Mouse (Mus musculus) midbrain, embryonic 13.5 days (tissue): ENCODE results near the gene Ptger1. TPM values are rescaled to one million over a fixed set of nuclear protein-coding genes. Genes with fewer than 3 reads are reported as not detected.

ENCODE experiments used
- ATAC-seq: fragments of 200-750 bp; cut with Nextera tagmentation; 2 replicates; pipeline ENCODE4 v1.8.0; 2017; ENCODE audit warnings: mild to moderate bottlenecking, moderate TSS enrichment, moderate library complexity
- H3K27ac ChIP-seq: fragments of 300-500 bp; sonication (generic); 2 replicates; pipeline ENCODE4 v1.5.1; 2015; ENCODE audit warnings: inconsistent platforms, mild to moderate bottlenecking, moderate library complexity
- H3K27me3 ChIP-seq: fragments of 300-500 bp; sonication (generic); 2 replicates; pipeline ENCODE4 v1.6.1; 2015; ENCODE audit warnings: mild to moderate bottlenecking, inconsistent platforms
- H3K36me3 ChIP-seq: fragments of 300-500 bp; sonication (generic); 2 replicates; pipeline ENCODE4 v1.6.1; 2015; ENCODE audit warnings: mild to moderate bottlenecking, inconsistent platforms
- H3K4me1 ChIP-seq: fragments of 300-500 bp; sonication (generic); replicated peaks from 2 replicates; pipeline ENCODE4 v1.6.1; 2015; ENCODE audit warnings: inconsistent platforms
- H3K4me2 ChIP-seq: fragments of 300-500 bp; sonication (generic); replicated peaks from 2 replicates; pipeline ENCODE4 v1.6.1; 2015; ENCODE audit warnings: moderate library complexity, mild to moderate bottlenecking, inconsistent platforms
- H3K4me3 ChIP-seq: fragments of 300-500 bp; sonication (generic); replicated peaks from 2 replicates; pipeline ENCODE4 v1.5.1; 2015; ENCODE audit warnings: mild to moderate bottlenecking, inconsistent platforms
- H3K9ac ChIP-seq: fragments of 300-500 bp; sonication (generic); replicated peaks from 2 replicates; pipeline ENCODE4 v1.6.1; 2015; ENCODE audit warnings: mild to moderate bottlenecking, inconsistent platforms
- H3K9me3 ChIP-seq: fragments of 300-500 bp; sonication (generic); 2 replicates; pipeline ENCODE4 v1.6.1; 2016; ENCODE audit warnings: mild to moderate bottlenecking, inconsistent platforms
- WGBS: fragments of 180-500 bp; shearing (Covaris S2); methylation state at CpG from one replicate; pipeline ENCODE4 v1.1.7; 2015; 5-methylcytosine and 5-hydroxymethylcytosine counted together
- polyA plus RNA-seq: library from polyadenylated mRNA; unstranded; fragments of >200 nt; fragmentation: Nextera tagmentation; extraction: Ambion mirVana; gene quantifications from 2 replicates; pipeline ENCODE4 v1.2.1, GENCODE M21; 2015

The Ptger1 gene
- polyA plus RNA-seq, 1 experiment from 2014 or later, result 0.75 TPM

DNA sequence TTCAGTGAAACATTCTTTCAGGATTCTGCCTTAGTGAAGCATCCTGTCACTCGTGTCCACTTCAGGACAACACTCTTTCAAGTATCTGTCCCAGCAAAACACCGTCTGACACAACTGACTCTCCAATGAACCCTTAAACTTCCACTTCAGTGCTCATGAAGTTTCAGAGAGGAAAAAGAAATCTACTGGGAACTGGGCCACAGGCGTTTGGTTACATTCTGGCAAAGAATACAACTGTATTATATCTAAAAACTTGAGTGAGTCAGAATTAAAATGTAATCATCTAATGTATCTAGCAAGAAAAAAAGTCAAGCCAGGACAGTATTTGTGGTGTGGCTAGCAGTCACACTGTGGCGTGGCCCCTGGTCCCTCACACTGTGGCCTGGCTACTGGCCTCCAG lies 27.6 kb upstream of the Ptger1 start:
- ATAC-seq, result no peak
- Histone ChIP-seq H3K4me3 (no peak overlapping the region), H3K27ac (no peak overlapping the region), H3K9ac (no peak overlapping the region), H3K9me3 (0 out of 2 replicates have a peak, but pooled peaks cover 3% of the 10 kb centered on the region), H3K27me3 (no peaks in the 10 kb centered on the region), H3K4me1 (no peaks in the 10 kb centered on the region), H3K4me2 (no peak overlapping the region), H3K36me3 (no peaks in the 10 kb centered on the region)
- 78% methylated on average over 4 of the region's 4 CpGs for WGBS

DNA sequence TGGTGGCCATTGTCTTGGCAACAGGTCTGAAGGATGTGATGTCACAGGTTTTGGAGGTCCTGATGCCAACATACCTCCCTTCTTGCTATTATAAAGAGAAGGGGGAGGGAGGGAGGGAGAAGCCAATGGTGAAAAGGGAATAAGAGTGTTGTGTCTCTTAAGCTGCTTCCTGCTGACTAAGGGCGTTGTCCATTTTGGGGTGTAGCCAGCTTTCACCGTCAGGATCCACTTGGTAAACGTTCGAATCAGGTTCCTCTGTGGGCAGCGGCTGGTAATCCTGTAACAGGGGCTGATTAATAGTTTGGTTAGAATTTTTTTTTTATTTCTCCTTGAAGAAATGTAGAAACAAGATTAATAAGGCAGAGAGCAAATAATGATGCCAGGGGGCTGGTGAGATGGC lies 26.8 kb upstream of the Ptger1 start:
- H3K36me3 ChIP-seq, result no peaks in the 10 kb centered on the region
- no peak overlapping the region for H3K4me2 ChIP-seq
- no peak for ATAC-seq
- no peaks in the 10 kb centered on the region for H3K27me3 ChIP-seq
- WGBS, result 78% methylated on average over 5 of the region's 5 CpGs
- H3K27ac ChIP-seq, result no peak overlapping the region
- no peak overlapping the region for H3K9ac ChIP-seq
- H3K9me3 ChIP-seq, result 0 out of 2 replicates have a peak, but pooled peaks cover 3% of the 10 kb centered on the region
- H3K4me3 ChIP-seq, result no peak overlapping the region
- H3K4me1 ChIP-seq, result no peaks in the 10 kb centered on the region

DNA sequence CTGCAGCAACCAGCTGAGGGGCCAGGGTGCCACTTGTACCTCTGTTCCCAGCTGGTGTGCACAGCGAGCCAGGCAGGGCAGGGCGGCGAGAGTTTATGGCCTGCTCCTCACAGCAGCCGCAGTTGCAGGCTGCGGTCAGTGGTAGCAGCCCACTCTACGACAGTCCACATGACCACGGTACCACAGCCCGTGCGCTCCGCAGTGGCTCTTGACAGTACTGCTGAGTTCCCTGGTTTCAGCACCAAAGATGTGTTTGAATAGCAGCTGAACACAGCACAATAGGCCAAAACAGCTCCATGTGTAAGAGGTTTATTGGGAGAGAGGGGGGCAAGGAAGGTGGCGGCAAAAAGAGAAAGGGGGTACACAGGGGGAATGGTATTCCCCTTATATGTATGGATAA lies 19.0 kb upstream of the Ptger1 start:
- Histone ChIP-seq H3K4me2 (no peak overlapping the region), H3K4me1 (peaks cover 5% of the 10 kb centered on the region), H3K27me3 (no peaks in the 10 kb centered on the region), H3K27ac (no peak overlapping the region), H3K9ac (no peak overlapping the region), H3K4me3 (no peak overlapping the region), H3K9me3 (no peaks in the 10 kb centered on the region), H3K36me3 (no peaks in the 10 kb centered on the region)
- ATAC-seq, result no peak
- 97% methylated on average over 11 of the region's 11 CpGs for WGBS

DNA sequence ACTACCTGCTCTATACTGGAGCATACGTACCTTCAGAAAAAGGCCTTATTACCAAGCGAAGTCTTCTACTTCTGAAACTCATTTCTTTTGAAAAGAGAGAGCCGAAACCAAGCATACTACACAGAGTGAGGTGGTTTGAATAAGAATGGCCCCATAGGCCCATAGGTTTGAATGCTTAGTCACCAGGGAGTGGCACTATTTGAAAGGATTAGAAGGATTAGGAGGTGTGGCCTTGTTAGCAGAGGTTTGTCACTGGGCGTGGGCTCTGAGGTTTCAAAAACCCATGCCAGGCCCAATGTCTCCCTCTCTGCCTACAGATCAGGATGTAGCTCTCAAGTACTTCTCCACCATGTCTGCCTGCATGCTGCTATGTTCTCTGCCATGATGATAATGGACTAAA lies 18.4 kb upstream of the Ptger1 start:
- WGBS, result 94% methylated on average over 4 of the region's 4 CpGs

DNA sequence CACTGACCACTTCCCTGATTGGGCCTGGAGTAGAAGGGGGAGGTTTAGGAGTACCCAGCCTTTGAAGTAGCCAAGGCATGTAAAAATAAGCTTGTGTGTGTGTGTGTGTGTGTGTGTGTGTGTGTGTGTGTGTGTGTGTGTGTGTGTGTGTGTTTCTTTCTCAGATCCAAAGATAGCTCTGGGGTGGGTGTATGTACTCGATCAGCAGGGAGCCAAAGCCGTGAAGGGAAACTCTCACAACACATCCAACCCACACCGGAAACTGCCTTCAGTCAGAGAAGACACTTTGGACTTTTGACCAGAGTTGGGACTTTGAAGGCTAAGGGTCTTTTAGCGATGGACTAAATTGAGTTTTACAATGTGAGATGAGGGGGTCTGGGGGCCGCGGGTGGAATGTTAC lies 16.8 kb upstream of the Ptger1 start:
- 96% methylated on average over 6 of the region's 6 CpGs for WGBS
- H3K27me3 ChIP-seq, result no peaks in the 10 kb centered on the region
- ATAC-seq, result no peak

More for the DNA sequence above, 18.4 kb upstream of the Ptger1 start:
- peaks cover 6% of the 10 kb centered on the region for H3K4me1 ChIP-seq
- no peaks in the 10 kb centered on the region for H3K36me3 ChIP-seq
- H3K27me3 ChIP-seq, result no peaks in the 10 kb centered on the region
- no peak overlapping the region for H3K4me2 ChIP-seq
- H3K27ac ChIP-seq, result no peak overlapping the region
- H3K9me3 ChIP-seq, result no peaks in the 10 kb centered on the region
- ATAC-seq, result no peak
- H3K4me3 ChIP-seq, result no peak overlapping the region
- no peak overlapping the region for H3K9ac ChIP-seq

DNA sequence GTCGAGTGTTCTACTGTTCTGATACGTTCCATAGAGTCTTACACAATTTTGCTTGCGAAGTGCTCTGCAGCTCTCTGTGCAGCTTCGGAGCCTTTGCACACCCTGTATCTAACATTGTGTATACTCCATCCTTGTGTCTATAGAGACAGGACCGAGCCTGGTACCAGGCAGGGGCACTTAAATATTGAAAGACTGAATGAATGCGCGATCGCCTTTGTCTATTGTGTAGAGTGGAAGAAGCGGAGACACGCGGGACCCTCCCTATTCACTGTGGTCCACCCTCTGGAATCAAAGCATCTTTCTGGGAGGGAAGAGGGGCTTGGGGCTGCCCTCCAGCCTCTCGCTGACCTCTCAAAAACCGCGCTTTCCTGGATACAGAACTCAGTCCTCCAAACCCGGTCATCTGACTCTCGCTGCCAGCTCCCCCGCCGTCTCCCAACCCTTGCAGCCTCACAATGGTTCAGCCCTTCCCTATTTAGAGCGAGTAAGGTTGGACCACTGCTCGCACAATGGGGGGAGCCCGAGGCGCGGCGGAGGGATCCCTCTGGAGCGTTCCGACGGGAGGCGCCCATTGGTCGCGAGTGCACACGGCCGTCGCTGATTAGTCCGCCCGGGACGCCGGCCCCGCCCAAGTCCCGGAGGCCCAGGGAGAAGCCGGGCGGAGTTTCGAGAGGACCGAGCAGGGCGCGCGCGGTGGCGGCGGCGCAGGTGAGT lies 14.3 kb upstream of the Ptger1 start, which contains the start of gene Gipc1:
TSS of gene Gipc1 (plus strand) at position 648 of the 714 bp plus-strand sequence.
- H3K27ac ChIP-seq, result peak within 1 kb of the TSS; percentile 90
- H3K36me3 ChIP-seq, result peaks cover 12% of the 10 kb centered on the region
- peak within 1 kb of the TSS; percentile 84 for H3K4me3 ChIP-seq
- peak within 1 kb of the TSS; percentile 90 for H3K9ac ChIP-seq
- H3K4me1 ChIP-seq, result peaks cover 20% of the 10 kb centered on the region
- peak; percentile 98 for ATAC-seq
- 5% methylated on average over 50 of the region's 50 CpGs for WGBS
- H3K4me2 ChIP-seq, result peak within 1 kb of the TSS; percentile 89
- H3K9me3 ChIP-seq, result no peaks in the 10 kb centered on the region
- H3K27me3 ChIP-seq, result no peaks in the 10 kb centered on the region

More for the DNA sequence above, 16.8 kb upstream of the Ptger1 start:
- H3K36me3 ChIP-seq, result no peaks in the 10 kb centered on the region
- no peak overlapping the region for H3K9ac ChIP-seq
- H3K4me1 ChIP-seq, result peaks cover 19% of the 10 kb centered on the region
- no peak overlapping the region for H3K4me3 ChIP-seq
- no peaks in the 10 kb centered on the region for H3K9me3 ChIP-seq
- no peak overlapping the region for H3K27ac ChIP-seq
- H3K4me2 ChIP-seq, result no peak overlapping the region

DNA sequence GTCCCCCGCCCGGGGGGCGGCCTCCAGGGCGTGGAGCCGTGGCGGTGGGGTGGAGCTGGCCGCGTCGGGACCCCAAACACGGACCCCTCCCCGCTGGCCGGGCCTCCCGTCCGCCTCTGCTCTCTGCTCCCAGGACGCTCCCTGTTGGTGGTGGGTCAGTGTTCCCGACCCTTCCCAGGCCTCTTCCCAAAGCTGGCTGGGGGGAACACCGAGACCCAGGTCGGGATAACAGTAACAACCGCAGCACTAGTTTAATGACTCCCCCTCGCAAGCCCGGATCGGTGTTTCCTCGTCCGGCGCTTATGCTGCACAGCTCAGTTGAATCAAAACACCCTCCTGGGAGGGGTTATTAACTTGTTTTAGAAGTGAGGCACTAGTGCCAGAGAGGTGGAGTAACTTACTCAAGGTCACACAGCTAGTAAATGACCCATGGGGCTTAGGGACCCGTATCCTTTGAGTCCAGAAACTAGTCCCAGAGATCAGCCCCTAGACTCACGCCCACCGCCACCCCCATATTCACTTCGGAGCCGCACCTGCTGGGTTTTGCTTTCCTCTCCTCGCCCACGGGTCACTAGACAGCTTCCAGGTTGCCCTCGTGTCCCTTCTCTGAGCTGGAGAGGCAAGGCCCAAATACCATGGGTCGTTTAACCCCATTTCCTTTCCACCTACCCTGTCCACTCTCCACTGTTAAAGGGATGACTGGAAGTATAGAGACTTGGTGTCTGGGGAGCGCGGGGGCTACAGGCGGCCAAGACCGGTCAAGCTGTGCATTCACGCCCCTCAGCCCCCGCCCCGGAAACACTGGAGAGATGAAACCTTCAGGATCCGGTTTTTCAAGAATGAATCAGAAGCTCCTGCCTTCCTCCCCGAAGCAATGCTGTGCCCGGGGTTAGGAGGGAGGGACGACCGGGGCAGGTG lies 13.5 kb upstream of the Ptger1 start:
- Histone ChIP-seq H3K9me3 (no peaks in the 10 kb centered on the region), H3K9ac (peak overlapping the region; percentile 90), H3K27ac (peak overlapping the region; percentile 63), H3K27me3 (no peaks in the 10 kb centered on the region), H3K4me1 (peaks cover 20% of the 10 kb centered on the region), H3K4me2 (peak overlapping the region; percentile 89), H3K36me3 (peaks cover 20% of the 10 kb centered on the region), H3K4me3 (peak overlapping the region; percentile 84)
- 2% methylated on average over 44 of the region's 46 CpGs for WGBS
- ATAC-seq, result peak; percentile 62; the same call in 1 of the 2 replicates

DNA sequence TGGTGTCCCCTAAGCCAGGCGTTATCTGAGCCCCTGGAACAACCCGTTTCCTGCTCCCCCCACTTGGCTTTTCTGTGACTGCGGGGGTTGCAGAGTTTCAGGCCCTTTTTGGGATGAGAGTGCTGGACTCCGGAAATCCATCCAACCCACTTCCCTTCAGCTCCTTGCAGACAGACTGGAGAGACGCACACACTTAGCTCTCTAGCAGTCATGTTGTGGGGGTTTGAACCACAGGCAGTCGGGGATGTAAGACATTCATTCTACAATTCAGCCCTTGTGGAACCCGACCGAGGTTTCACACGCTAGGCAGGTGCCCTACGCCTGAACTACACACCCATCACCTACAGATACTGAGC lies 12.8 kb upstream of the Ptger1 start:
- Histone ChIP-seq H3K4me1 (peaks cover 21% of the 10 kb centered on the region), H3K9ac (peak overlapping the region; percentile 90), H3K27ac (no peak overlapping the region), H3K36me3 (peaks cover 20% of the 10 kb centered on the region), H3K4me2 (peak overlapping the region; percentile 89), H3K9me3 (no peaks in the 10 kb centered on the region), H3K27me3 (no peaks in the 10 kb centered on the region), H3K4me3 (peak overlapping the region; percentile 84)
- no peak for ATAC-seq
- 47% methylated on average over 10 of the region's 10 CpGs for WGBS

DNA sequence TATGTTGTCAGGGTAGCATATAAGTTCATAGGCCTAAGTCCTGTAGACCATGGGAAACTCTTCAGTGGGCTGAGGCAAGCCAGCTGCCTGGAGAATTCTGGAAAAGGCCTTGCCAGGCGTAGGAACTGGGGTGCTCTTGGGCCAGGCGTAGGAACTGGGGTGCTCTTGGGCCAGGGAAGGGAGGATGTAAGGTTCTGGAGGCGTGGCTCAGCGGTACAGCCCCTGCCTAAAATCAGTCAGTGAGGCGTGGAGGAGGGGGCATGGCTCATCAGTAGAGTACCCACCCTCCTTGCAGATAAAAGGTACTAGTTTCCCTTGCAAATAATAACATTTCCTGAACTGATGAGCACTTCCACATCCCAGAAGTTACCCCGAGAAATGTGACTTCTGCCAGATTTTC lies 11.8 kb upstream of the Ptger1 start:
- WGBS, result 97% methylated on average over 6 of the region's 6 CpGs
- no peak overlapping the region for H3K27ac ChIP-seq
- peaks cover 24% of the 10 kb centered on the region for H3K4me1 ChIP-seq
- H3K4me2 ChIP-seq, result no peak overlapping the region
- H3K9ac ChIP-seq, result no peak overlapping the region
- no peaks in the 10 kb centered on the region for H3K9me3 ChIP-seq
- ATAC-seq, result no peak
- H3K27me3 ChIP-seq, result no peaks in the 10 kb centered on the region
- peaks cover 20% of the 10 kb centered on the region for H3K36me3 ChIP-seq
- no peak overlapping the region for H3K4me3 ChIP-seq

DNA sequence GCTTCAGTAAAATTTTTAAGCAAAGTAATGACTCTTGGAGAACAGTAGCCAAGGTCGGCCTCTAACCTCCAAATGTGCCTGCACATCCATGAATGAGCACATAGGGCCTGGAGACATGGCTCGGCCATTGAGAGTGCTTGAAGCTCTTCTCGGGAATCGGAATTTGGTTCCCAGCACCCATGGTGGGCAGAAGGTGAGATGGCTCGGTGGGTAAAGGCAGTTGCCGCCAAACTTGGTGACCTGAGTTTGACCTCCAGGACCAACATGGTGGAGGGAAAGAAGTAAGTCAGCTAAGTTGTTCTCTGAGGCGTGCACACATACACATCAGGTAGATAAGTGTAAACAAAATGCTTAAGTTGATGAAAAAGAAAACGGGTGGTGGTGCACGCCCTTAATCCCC lies 10.4 kb upstream of the Ptger1 start:
- ATAC-seq, result no peak
- Histone ChIP-seq H3K4me2 (no peak overlapping the region), H3K4me1 (peaks cover 37% of the 10 kb centered on the region), H3K36me3 (peaks cover 20% of the 10 kb centered on the region), H3K27me3 (no peaks in the 10 kb centered on the region), H3K4me3 (no peak overlapping the region), H3K9me3 (no peaks in the 10 kb centered on the region), H3K9ac (no peak overlapping the region), H3K27ac (no peak overlapping the region)
- WGBS, result 93% methylated on average over 9 of the region's 9 CpGs

DNA sequence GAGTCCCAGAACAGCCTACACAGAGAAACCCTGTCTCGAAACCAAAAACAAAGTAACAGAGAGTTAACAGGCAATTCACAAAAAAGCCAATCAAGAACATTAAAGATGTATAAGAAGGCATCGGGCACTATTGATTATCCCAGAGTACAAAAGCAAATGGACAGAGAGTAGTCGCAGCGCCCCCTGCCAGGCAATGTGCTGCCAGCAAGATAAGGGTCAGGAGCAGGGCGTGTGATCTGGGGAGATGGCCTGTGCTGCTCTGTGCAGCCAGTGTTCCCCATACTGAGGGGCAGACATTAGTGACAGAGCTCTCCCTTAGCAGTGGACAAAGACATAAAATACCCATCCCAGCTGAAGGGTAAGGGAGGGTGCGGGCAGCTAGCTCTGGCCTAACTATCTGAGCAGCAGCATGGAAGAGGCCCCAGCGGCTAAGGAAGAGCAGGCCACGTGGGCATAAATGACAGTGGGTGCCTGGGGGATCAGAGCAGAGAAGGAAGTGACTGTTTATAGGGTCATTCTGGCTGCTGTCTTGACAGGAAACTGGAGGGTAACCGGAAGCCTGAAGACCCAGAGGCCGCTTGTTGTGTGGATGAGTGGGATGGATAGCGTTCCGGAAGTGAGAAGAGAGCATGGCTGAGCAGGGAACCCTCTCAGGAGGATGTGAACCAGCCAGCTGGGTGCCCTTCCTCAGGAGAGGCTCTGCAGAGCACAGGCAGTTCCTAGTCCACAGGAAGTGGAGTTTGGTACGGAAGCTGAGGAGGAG lies 9.8 kb upstream of the Ptger1 start:
- ATAC-seq, result no peak
- WGBS, result 85% methylated on average over 13 of the region's 13 CpGs
- no peak overlapping the region for H3K4me3 ChIP-seq
- peaks cover 20% of the 10 kb centered on the region for H3K36me3 ChIP-seq
- 0 out of 2 replicates have a peak overlapping the region, but pooled peaks have one; percentile 14 for H3K9ac ChIP-seq
- H3K9me3 ChIP-seq, result no peaks in the 10 kb centered on the region
- H3K4me2 ChIP-seq, result no peak overlapping the region
- no peak overlapping the region for H3K27ac ChIP-seq
- peaks cover 42% of the 10 kb centered on the region for H3K4me1 ChIP-seq
- H3K27me3 ChIP-seq, result no peaks in the 10 kb centered on the region
